Mouse (Mus musculus): ENCODE measurements around the gene Heatr4. TPM values are rescaled to one million over a fixed set of nuclear protein-coding genes. Genes with fewer than 3 reads are reported as not detected.
"Not testable (repeated sequence)": the region's sequence is repeated elsewhere in the genome, so short reads cannot be mapped to it uniquely, and the experiment has no call there.

The Heatr4 gene
- polyA plus RNA-seq, 1 experiment from 2014 or later = not detected

DNA sequence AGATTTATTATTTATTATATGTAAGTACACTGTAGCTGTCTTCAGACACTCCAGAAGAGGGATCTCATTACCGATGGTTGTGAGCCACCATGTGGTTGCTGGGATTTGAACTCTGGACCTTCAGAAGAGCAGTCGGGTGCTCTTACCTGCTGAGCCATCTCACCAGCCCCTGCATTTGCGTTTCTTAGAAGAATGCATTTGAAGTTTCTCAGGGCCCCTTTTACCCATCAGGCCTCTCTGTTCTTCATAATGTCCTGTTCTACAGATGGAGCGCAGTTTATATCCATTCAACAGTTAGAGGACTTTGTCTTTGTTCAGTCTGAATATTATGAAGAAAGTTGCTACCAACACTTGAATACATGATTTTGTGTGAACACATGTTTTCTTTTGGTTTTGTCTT lies 37.6 kb upstream of the Heatr4 start:
- not testable (repeated sequence) for H3K9me3 ChIP-seq (ENCODE audit: control insufficient read depth, low read length); H3K4me3 ChIP-seq (replicated peaks; ENCODE audit: low read length); H3K9ac ChIP-seq (replicated peaks; ENCODE audit: low read depth, low read length); H3K27ac ChIP-seq (ENCODE audit: low read length); H3K27me3 ChIP-seq (replicated peaks; ENCODE audit: control insufficient read depth, insufficient read depth, low read length); H3K36me3 ChIP-seq (ENCODE audit: control insufficient read depth, insufficient read depth); H3K4me1 ChIP-seq (replicated peaks; ENCODE audit: control insufficient read depth, insufficient read depth, low read length); ATAC-seq; H3K4me2 ChIP-seq (ENCODE audit: low read length)
- WGBS = 91% methylated on average over 4 of the region's 4 CpGs

DNA sequence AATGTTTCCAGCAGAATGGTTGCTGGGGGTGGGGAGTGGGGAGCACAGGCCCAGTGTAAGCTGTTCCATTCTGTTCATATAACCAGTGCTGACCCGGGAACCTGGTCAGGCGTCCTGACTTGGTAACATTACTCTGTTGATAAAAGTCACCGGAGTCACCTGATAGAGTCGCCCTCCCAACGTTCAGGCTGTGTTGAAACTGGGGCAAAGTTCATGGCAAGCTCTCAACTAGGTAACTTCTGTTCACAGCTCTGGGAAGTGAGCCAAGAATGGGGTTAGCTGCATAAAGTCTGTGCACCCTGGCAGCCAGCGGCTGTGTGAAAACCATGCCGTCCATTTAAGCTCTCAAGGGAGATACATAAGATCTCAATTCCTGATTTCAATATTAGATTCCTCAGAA lies 35.9 kb upstream of the Heatr4 start:
- H3K9me3 ChIP-seq (ENCODE audit: control insufficient read depth, low read length); H3K27ac ChIP-seq (ENCODE audit: low read length); H3K4me1 ChIP-seq (replicated peaks; ENCODE audit: control insufficient read depth, insufficient read depth, low read length); H3K4me3 ChIP-seq (replicated peaks; ENCODE audit: low read length); H3K36me3 ChIP-seq (ENCODE audit: control insufficient read depth, insufficient read depth); ATAC-seq; H3K4me2 ChIP-seq (ENCODE audit: low read length); H3K9ac ChIP-seq (replicated peaks; ENCODE audit: low read depth, low read length); H3K27me3 ChIP-seq (replicated peaks; ENCODE audit: control insufficient read depth, insufficient read depth, low read length): not testable (repeated sequence)
- WGBS = 45% methylated on average over 7 of the region's 7 CpGs

DNA sequence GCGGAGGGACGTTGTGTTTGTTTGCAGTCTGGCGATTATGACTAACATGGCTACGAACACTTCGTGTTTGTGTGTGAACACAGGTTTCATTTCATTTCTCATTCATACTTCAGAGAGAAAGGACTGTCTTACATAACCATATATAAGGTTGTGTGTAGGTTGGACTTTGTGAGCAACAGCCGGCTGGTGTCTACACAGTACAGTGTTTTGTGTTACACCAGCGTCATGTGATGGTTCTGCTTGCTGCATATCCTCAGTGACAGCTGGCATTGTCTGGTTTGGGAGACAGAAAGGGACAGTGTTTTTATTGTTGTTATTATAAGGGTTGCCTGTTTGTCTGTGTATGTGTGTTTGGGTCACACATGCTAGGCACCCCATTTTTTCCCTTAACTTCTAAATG lies 29.0 kb upstream of the Heatr4 start:
- H3K27me3 ChIP-seq (replicated peaks; ENCODE audit: control insufficient read depth, insufficient read depth, low read length) = no peaks in the 10 kb centered on the region
- no peak overlapping the region for H3K27ac ChIP-seq (ENCODE audit: low read length)
- ATAC-seq = no peak
- H3K4me2 ChIP-seq (ENCODE audit: low read length) = no peak overlapping the region
- H3K9ac ChIP-seq (replicated peaks; ENCODE audit: low read depth, low read length) = no peak overlapping the region
- peaks cover 21% of the 10 kb centered on the region for H3K4me1 ChIP-seq (replicated peaks; ENCODE audit: control insufficient read depth, insufficient read depth, low read length)
- WGBS = 87% methylated on average over 7 of the region's 7 CpGs
- H3K4me3 ChIP-seq (replicated peaks; ENCODE audit: low read length) = no peak overlapping the region
- H3K9me3 ChIP-seq (ENCODE audit: control insufficient read depth, low read length) = no peaks in the 10 kb centered on the region
- no peaks in the 10 kb centered on the region for H3K36me3 ChIP-seq (ENCODE audit: control insufficient read depth, insufficient read depth)

DNA sequence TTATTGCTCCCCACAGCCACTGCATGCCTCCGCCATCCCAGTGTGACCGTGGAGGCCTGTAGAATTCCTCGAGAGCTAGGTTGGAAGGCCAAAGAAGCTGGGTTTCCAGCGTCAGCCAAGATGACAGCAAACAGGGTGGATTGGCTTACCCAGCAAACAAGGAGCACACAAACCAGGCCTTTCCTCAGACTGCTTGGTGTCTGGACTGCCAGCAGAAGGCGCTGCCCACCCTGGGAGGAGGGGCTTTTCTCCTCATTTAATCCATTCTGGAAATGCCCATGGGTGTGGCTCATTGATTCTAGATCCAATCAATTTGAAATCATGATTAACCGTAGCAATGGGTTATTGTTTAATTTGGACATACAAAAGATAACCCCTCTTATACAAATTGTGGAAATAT lies 28.5 kb upstream of the Heatr4 start:
- no peak overlapping the region for H3K9ac ChIP-seq (replicated peaks; ENCODE audit: low read depth, low read length)
- no peak overlapping the region for H3K4me2 ChIP-seq (ENCODE audit: low read length)
- WGBS = 64% methylated on average over 6 of the region's 6 CpGs
- no peaks in the 10 kb centered on the region for H3K27me3 ChIP-seq (replicated peaks; ENCODE audit: control insufficient read depth, insufficient read depth, low read length)
- H3K9me3 ChIP-seq (ENCODE audit: control insufficient read depth, low read length) = no peaks in the 10 kb centered on the region
- no peaks in the 10 kb centered on the region for H3K36me3 ChIP-seq (ENCODE audit: control insufficient read depth, insufficient read depth)
- H3K27ac ChIP-seq (ENCODE audit: low read length) = no peak overlapping the region
- peaks cover 26% of the 10 kb centered on the region for H3K4me1 ChIP-seq (replicated peaks; ENCODE audit: control insufficient read depth, insufficient read depth, low read length)
- no peak overlapping the region for H3K4me3 ChIP-seq (replicated peaks; ENCODE audit: low read length)
- no peak for ATAC-seq

DNA sequence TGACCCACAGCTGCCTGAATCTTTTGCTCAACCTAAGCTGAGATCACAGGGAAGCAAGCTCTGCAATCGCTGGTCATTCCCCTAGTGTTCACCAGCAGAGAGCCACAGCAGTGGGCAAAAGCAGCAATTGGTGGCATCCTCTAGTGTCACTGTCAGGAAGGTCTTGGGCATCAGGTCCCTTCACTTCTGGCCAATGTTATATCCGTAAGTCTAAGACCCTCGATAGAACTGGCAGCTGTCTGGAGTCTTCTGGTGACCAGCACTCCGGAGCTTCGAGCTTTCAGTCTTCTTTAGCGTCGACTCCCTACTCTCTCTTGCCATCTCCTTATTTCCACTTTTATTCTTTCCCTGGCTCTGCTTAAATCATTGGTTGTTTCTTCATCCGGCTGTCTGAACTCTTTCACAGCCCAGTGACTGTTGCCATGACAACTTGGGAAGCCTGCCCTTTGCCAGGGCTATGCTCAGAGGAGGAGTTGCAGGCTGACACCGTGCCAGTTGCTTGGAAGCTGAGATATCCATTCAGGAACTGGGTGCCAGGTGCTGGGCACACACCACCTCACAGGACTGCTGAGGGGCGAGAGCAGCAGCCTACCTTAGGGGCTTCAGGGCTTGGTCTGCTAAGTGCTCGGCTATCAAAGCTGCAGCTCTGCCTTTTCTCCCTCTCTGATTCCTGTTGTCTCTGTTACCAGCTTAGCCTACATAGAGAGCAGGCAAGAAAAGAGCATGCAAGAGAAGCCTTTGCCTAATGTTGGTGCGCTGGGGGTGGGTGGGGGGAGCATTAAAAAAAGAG lies 26.8 kb upstream of the Heatr4 start:
- 10% methylated on average over 12 of the region's 12 CpGs for WGBS
- ATAC-seq = peak; percentile 75
- Histone ChIP-seq H3K36me3 (ENCODE audit: control insufficient read depth, insufficient read depth) (no peaks in the 10 kb centered on the region), H3K27ac (ENCODE audit: low read length) (peak overlapping the region; percentile 58), H3K9ac (replicated peaks; ENCODE audit: low read depth, low read length) (peak overlapping the region; percentile 37; the same call in 1 of the 2 replicates), H3K4me1 (replicated peaks; ENCODE audit: control insufficient read depth, insufficient read depth, low read length) (peaks cover 26% of the 10 kb centered on the region), H3K27me3 (replicated peaks; ENCODE audit: control insufficient read depth, insufficient read depth, low read length) (no peaks in the 10 kb centered on the region), H3K4me2 (ENCODE audit: low read length) (peak overlapping the region; percentile 55), H3K9me3 (ENCODE audit: control insufficient read depth, low read length) (no peaks in the 10 kb centered on the region), H3K4me3 (replicated peaks; ENCODE audit: low read length) (peak overlapping the region; percentile 28)

DNA sequence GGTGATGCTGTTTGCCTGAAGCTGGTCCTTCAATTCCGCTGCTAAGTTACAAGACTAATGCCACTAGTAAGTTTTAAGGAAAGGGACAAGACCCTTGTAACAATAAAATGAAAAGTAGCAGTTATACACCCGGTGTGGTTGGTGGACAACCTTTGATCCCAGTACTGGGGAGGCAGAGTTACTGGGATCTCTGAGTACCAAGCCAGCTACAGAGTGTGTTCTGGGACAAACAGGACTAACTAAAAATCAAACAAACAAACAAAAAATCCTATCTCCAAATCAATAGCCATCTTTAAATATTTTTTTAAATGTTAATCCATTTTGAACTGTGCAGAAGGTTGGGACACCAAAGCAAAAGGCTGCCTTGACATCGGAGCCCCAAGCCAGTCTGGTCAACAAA lies 25.5 kb upstream of the Heatr4 start:
- Histone ChIP-seq H3K36me3 (ENCODE audit: control insufficient read depth, insufficient read depth) (no peaks in the 10 kb centered on the region), H3K4me3 (replicated peaks; ENCODE audit: low read length) (peak overlapping the region; percentile 52), H3K9me3 (ENCODE audit: control insufficient read depth, low read length) (no peaks in the 10 kb centered on the region), H3K9ac (replicated peaks; ENCODE audit: low read depth, low read length) (no peak overlapping the region; the same call in 1 of the 2 replicates), H3K27ac (ENCODE audit: low read length) (0 out of 2 replicates have a peak overlapping the region, but pooled peaks have one; percentile 2), H3K4me1 (replicated peaks; ENCODE audit: control insufficient read depth, insufficient read depth, low read length) (peaks cover 26% of the 10 kb centered on the region), H3K4me2 (ENCODE audit: low read length) (peak overlapping the region; percentile 55), H3K27me3 (replicated peaks; ENCODE audit: control insufficient read depth, insufficient read depth, low read length) (no peaks in the 10 kb centered on the region)
- WGBS = 66% methylated on average over 3 of the region's 3 CpGs
- ATAC-seq = no peak

DNA sequence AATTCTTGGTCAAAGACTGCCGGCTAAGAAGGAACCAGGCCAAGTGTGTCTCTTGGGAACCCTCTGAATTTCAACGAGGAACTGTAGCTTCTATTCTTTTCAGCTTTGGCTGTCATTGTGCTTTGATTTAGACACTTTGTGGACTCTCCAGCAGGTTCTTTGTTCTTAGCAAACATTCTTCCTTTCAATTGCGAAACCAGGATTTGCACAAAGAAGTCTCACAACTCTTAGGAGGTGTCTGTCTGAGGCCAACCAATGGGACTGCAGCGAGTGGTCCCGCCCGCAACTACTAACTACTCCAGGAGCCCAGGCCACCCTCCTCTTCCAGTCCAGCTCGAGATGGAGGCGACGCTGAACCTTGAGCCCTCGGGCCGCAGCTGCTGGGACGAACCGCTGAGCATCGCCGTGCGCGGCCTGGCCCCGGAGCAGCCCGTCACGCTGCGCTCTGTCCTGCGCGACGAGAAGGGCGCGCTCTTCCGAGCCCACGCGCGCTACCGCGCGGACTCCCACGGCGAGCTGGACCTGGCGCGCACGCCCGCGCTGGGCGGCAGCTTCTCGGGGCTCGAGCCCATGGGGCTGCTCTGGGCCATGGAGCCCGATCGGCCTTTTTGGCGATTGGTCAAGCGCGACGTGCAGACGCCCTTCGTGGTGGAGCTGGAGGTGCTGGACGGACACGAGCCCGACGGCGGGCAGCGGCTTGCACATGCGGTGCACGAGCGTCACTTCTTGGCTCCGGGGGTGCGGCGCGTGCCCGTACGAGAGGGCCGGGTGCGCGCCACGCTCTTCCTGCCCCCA lies 24.7 kb upstream of the Heatr4 start, which contains the start of gene Acot1:
Gene Acot1, plus strand, starts transcription at position 320 of the 795 bp plus-strand sequence.
- not testable (repeated sequence) for H3K27me3 ChIP-seq (replicated peaks; ENCODE audit: control insufficient read depth, insufficient read depth, low read length); H3K36me3 ChIP-seq (ENCODE audit: control insufficient read depth, insufficient read depth); H3K9me3 ChIP-seq (ENCODE audit: control insufficient read depth, low read length)
- H3K27ac ChIP-seq (ENCODE audit: low read length) = peak within 1 kb of the TSS; percentile 58
- peak within 1 kb of the TSS; percentile 55 for H3K4me2 ChIP-seq (ENCODE audit: low read length)
- peak; percentile 94 for ATAC-seq
- peak within 1 kb of the TSS; percentile 55 for H3K9ac ChIP-seq (replicated peaks; ENCODE audit: low read depth, low read length)
- peak within 1 kb of the TSS; percentile 52 for H3K4me3 ChIP-seq (replicated peaks; ENCODE audit: low read length)
- 1% methylated on average over 55 of the region's 70 CpGs for WGBS
- peaks cover 26% of the 10 kb centered on the region for H3K4me1 ChIP-seq (replicated peaks; ENCODE audit: control insufficient read depth, insufficient read depth, low read length)

DNA sequence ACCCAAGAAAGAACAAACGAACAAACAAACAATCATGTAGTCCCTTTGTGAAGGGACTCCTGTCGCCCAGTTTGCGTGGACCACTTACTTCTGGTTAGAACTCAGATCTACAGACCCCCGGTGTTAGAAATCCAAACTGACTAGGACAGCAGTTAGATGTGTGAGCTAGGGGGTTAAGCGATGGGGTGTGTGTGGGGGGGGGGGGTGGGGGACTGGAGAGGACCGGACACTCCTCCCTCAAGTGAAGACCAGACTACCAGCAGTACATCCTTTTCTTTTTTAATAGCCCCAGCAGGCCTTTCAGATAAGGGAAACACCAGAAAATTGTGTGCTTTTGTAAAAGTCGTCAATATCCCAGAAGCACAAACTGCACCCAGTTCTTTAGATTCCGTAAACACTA lies 24.1 kb upstream of the Heatr4 start:
- Histone ChIP-seq H3K27ac (ENCODE audit: low read length) (peak overlapping the region; percentile 58), H3K9ac (replicated peaks; ENCODE audit: low read depth, low read length) (peak overlapping the region; percentile 55; the same call in 1 of the 2 replicates), H3K36me3 (ENCODE audit: control insufficient read depth, insufficient read depth) (no peaks in the 10 kb centered on the region), H3K9me3 (ENCODE audit: control insufficient read depth, low read length) (no peaks in the 10 kb centered on the region), H3K4me3 (replicated peaks; ENCODE audit: low read length) (peak overlapping the region; percentile 52), H3K27me3 (replicated peaks; ENCODE audit: control insufficient read depth, insufficient read depth, low read length) (no peaks in the 10 kb centered on the region), H3K4me2 (ENCODE audit: low read length) (peak overlapping the region; percentile 55), H3K4me1 (replicated peaks; ENCODE audit: control insufficient read depth, insufficient read depth, low read length) (peaks cover 26% of the 10 kb centered on the region)
- no peak; the same call in 1 of the 2 replicates for ATAC-seq
- WGBS = 41% methylated on average over 8 of the region's 8 CpGs

DNA sequence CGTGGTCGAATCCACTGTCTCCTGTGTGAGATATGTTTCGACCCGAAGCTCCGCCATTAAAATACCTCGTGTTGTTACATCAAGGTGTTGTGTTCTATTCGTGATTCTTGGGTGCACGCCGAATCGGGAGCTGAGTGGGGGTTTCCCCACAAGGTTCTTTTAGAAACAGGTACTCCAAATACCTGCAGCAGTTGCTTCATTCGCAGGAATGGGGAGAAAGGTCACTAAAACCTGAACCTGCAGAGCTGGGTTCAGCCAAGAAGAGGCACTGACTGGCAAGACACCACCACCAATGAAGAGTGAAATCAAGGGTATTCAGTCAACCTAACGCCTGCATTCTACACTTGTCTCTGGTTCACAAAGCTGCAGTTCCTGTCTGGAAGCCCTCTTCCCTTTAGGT lies 23.6 kb upstream of the Heatr4 start:
- Histone ChIP-seq H3K9me3 (ENCODE audit: control insufficient read depth, low read length) (no peaks in the 10 kb centered on the region), H3K27ac (ENCODE audit: low read length) (no peak overlapping the region; the same call in 1 of the 2 replicates), H3K9ac (replicated peaks; ENCODE audit: low read depth, low read length) (no peak overlapping the region), H3K4me2 (ENCODE audit: low read length) (no peak overlapping the region), H3K4me1 (replicated peaks; ENCODE audit: control insufficient read depth, insufficient read depth, low read length) (peaks cover 26% of the 10 kb centered on the region), H3K36me3 (ENCODE audit: control insufficient read depth, insufficient read depth) (no peaks in the 10 kb centered on the region), H3K4me3 (replicated peaks; ENCODE audit: low read length) (no peak overlapping the region), H3K27me3 (replicated peaks; ENCODE audit: control insufficient read depth, insufficient read depth, low read length) (no peaks in the 10 kb centered on the region)
- no peak for ATAC-seq
- WGBS = 85% methylated on average over 12 of the region's 12 CpGs
